Mouse (Mus musculus): ENCODE data around the gene Cxcl3.
A peak's percentile ranks its signal among the peaks of the same experiment; 100 is the strongest.

Gene Cxcl3

DNA sequence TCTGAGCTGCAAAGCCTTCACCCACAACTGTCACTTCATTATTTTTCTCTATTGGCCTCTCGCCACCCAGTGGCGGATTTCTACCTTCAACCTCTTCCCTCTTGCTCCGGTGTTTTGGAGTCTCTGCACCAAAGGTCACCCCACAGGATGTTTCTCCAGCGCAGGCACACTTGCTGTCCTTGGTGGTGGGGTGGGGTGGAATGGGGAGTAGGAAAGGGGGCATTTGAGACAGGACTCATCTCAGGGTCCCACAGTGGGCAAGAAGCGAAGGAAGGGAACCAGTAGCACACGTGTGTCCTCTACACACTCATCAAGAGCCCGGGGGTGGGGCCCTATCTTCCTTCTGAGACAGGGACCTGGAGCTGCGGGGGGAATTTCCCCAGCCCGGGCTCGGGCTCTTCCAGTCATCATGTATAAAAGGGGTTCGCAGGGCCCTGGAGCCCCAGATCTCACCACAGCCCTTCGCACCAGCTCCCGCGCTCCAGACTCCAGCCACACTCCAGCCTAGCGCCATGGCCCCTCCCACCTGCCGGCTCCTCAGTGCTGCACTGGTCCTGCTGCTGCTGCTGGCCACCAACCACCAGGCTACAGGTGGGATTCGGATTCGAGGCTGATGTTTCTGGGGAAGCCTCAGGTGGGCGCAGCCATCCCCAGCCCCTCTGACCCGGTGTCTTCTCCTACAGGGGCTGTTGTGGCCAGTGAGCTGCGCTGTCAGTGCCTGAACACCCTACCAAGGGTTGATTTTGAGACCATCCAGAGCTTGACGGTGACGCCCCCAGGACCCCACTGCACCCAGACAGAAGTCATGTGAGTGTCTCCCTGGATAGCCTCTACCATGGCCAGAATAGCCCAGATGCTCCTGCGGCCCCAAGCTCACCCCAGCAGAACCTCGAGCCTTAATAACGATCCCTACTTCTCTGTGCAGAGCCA is at the start of gene Cxcl3:
Gene Cxcl3 (plus strand): TSS at position 445 of the 930 bp plus-strand sequence.
- DNase-seq (ENCODE audit: inconsistent age in 2 of 2, low spot score in 1 of 2): peak in 1 of 2 experiments; percentile 56

- DNase-seq (ENCODE audit: inconsistent age in 2 of 2, low spot score in 1 of 2): no peak
Observed at GRCm38 (mm10) chr5:90742029-90742428, 43.9 kb upstream of the Cxcl3 start.

GRCm38 (mm10) chr5:90753934-90754333 is 32.0 kb upstream of the Cxcl3 start:
- no peak for DNase-seq (ENCODE audit: inconsistent age in 2 of 2, low spot score in 1 of 2)

GRCm38 (mm10) chr5:90758020-90758605 is 27.8 kb upstream of the Cxcl3 start:
- DNase-seq (ENCODE audit: inconsistent age in 2 of 2, low spot score in 1 of 2): peak in 1 of 2 experiments; percentile 30

- DNase-seq (ENCODE audit: inconsistent age in 2 of 2, low spot score in 1 of 2): no peak
Observed at GRCm38 (mm10) chr5:90759077-90760065, 26.5 kb upstream of the Cxcl3 start, which contains the start of gene Cxcl5. TSS of gene Cxcl5 (plus strand) at chr5:90759360.

DNA sequence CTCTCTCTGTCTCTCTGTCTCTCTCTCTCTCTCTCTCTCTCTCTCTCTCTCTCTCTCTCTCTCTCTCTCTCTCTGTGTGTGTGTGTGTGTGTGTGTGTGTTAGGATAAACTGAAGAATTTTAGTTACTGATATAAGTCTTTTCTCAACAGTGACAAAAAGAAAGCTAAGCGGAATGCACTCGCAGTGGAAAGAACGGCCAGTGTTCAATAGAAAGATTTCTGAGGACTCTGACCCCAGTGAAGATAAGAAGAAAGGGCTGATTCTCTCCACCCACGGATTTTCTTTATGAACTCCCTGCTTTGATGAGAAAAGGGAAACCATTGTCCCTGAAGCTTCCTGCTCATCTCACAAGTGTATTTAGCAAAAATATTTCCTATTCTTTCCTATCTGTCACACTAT is 25.6 kb upstream of the Cxcl3 start:
- DNase-seq (ENCODE audit: inconsistent age in 2 of 2, low spot score in 1 of 2): no peak

DNA sequence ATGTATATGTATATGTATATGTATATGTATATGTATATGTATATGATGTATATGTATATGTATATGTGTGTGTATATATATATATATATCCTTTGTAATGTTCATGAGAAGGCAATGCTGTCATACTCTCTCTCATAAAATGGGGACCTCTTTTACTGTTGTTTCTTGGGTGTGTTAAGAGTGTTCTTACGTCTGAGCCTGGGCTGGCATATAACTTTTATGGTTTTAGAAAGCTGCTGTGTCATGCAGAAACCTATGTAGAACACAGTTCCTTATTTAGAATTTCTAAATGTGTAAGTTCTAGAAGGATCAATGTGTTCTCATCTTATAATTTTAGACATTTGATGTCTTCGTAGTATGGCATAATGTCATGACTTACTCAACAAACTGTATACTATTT is 25.1 kb upstream of the Cxcl3 start:
- DNase-seq (ENCODE audit: inconsistent age in 2 of 2, low spot score in 1 of 2): no peak

DNA sequence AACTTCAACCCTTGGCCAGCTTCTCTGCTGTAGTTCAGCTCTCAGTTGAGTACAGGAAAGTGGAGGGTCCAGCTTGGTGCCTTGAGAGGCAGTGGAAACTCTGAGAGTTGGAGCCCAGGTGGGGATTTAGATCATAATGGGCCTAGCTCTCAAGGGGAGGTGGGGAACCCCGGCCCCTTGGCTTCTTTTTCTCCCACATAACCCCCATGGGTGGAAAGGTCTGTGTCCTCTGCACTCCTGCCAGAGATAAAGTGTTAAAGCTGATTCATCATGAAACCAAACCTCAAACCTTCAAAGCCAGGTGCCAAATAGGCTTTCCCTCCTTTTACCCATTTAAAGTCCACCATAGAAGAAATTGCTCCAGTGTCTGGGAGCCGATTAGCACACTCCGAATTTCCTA is 24.1 kb upstream of the Cxcl3 start:
- no peak for DNase-seq (ENCODE audit: inconsistent age in 2 of 2, low spot score in 1 of 2)

DNA sequence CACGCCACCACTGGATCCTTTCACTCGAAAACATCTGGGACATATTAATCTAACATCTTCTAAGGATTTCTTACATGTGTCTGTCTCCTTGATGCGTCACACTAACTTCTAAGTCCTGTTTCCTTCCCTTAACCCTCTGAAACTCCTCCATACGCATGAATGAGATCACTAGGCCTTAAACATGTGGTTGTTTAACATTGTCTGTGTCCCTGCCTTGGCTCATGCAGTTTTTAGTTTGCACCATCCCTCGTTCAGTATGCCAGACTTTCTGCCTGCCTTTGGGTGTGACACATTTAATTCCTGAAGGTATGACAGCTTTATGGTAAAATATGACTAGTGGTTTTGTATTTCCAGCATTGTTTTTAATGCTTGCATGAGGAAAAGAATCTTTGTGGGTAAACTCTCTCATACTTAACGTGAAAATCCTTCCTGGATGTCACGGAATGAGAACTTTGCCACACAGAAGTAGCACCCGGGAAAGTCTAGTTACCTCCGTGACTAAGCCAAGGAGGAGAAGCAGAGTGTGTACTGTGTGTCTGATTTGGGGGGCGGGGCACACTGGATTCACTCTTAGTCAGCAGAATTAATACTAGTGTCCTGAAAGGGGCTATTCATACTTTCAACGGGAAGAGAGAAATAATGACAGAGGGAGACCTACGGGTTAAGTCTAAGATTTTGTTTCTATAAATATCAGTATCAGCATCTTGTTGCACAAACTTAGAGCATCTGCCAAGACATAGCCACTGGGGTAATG is 21.8 kb upstream of the Cxcl3 start:
- no peak for DNase-seq (ENCODE audit: inconsistent age in 2 of 2, low spot score in 1 of 2)

DNA sequence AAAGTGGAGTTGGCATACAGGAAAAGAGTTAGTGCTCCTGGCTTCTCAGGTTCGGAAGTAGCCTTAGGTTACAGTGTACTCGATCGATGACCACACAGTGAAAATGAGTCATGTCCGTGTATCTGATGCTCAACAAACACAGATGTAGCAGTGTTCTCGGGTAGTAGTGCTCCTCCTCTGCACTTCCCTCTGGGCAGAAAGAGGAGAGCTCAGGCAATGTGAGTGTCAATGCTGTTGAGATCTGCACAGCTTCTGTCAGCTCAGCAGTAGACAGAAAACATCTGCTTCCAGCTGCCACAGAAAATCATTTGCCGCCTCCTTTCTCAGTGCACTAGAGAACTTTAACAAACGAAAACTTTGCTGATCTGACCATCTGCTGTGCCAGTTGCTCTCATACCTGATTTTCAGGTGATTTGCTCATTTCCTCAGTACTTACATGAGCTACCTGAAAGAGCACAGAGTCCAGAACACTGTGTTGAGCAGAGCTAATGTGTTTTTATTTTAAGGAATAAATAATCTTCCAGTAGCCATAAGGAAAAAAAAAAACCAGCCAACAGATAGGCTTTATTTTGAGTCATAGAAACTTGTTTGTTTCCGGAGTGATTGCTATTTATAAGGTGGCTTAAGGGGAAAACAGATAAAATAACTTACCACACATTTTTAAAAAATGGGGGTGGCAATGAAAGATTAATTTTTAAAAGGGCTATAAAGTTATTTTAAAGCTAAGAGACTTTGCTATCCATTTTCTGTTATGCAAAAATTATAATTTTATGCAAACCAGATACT is 19.9 kb upstream of the Cxcl3 start:
- DNase-seq (ENCODE audit: inconsistent age in 2 of 2, low spot score in 1 of 2): no peak

DNA sequence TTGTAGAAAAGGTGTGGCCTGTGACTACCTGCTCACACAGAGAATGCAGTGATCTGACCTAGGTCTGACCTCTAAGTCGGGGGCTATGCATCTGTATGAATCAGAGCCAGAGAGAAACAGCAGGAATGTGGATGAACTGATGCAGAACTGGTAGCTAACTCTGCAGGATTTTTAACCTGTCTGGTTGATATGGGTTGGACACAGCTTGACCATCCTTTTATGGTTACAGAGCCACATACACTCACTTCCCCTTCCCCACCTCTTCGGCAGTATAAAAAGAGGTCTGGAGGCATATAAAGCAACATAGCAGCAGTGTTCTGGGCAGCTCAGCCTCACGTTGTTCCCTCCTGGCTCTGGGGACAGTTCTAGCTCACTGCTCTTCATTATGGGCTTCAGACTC is 17.7 kb upstream of the Cxcl3 start, which contains the start of gene Ppbp:
Gene Ppbp (plus strand): TSS at position 301 of the 400 bp plus-strand sequence.
- DNase-seq (ENCODE audit: inconsistent age in 2 of 2, low spot score in 1 of 2): no peak

DNA sequence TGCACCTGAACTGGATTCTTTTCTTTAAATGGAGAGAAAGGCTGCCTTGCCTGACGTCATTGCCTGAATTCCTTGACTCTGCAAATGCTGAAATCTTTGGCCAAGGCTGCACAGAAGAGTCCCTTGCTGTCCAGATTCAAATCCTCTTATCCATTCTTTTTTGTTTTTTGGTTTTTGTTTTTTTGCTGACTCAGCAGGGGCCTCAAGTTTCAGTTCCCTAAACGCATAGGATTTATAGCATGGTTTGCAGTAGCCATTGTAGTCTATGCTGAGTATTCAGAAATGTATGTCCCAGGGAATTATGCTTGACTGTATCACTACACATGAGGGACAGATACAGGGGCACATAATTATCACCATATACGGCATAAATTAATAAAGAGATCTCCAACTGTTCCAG is 14.5 kb upstream of the Cxcl3 start:
- DNase-seq (ENCODE audit: inconsistent age in 2 of 2, low spot score in 1 of 2): no peak

- peak; percentile 27 to 51 for DNase-seq (ENCODE audit: inconsistent age in 2 of 2, low spot score in 1 of 2)
Observed at GRCm38 (mm10) chr5:90771880-90772653, 13.8 kb upstream of the Cxcl3 start, which contains the start of gene Pf4. TSS of gene Pf4 (plus strand) at chr5:90772435.

DNA sequence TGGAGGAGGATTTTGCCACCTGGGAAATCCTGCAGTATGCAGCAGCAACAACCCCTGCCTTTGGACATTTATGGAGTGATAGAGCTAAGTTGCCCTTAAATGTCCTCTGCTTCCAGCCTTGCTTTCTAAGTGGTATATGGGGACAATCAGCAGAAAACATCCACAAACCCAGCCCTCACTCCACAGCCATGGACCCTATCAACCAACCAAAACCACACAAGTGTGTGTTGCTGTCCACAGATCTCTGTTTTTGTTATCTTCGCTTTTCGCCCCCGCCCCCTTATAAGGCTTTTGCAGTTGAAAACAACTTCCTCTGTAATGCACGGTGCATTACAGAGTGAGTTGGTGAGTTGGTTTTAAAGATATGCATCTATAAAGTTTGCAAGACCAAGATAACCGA is 10.3 kb upstream of the Cxcl3 start:
- no peak for DNase-seq (ENCODE audit: inconsistent age in 2 of 2, low spot score in 1 of 2)

DNA sequence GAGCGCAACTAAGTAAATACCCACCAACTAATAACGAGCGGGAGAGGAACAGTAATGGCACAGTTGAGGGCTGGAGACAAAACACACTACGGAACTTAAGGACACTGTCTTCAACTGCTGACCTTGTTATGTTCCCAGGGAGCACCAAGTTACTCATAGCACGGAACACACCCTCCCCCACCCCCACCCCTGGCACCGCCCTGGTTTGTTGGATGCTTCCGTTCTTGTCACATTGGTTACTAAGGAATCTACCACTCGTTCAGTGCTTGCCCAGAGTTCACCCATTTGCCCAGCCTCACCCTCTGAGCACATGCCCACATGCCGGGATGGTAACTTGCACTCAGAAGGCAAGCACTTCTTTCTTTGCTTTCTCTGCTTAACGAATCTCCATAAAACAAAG is 8.3 kb upstream of the Cxcl3 start:
- no peak for DNase-seq (ENCODE audit: inconsistent age in 2 of 2, low spot score in 1 of 2)

GRCm38 (mm10) chr5:90778856-90779255 is 7.0 kb upstream of the Cxcl3 start:
- no peak for DNase-seq (ENCODE audit: inconsistent age in 2 of 2, low spot score in 1 of 2)

GRCm38 (mm10) chr5:90783697-90784096 is 2.2 kb upstream of the Cxcl3 start:
- DNase-seq (ENCODE audit: inconsistent age in 2 of 2, low spot score in 1 of 2): no peak

DNA sequence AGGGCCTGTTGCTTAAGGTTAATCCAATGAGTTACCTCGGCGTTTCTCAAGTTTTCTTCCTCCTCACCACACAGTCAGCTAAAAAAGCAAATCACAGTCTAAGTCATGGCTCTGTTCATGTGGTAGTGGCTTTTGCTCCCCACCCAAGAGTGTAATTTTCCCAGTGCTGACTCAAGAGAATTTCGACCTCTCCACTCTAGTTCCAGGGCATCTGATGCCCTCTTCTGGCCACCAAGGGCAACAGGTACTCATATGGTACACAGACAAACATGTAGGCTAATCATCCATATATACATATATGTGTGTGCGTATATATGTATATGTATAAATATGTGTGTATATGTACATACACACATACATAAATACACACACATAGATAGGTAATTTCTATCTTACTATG is 2.2 kb downstream of the Cxcl3 start:
- no peak for DNase-seq (ENCODE audit: inconsistent age in 2 of 2, low spot score in 1 of 2)

All from adrenal gland, adult (tissue).